Mouse (Mus musculus) stomach, embryonic 14.5 days (tissue): Measurements from ENCODE around the gene Tspoap1. TPM values are rescaled to one million over a fixed set of nuclear protein-coding genes. Genes with fewer than 3 reads are reported as not detected.

Experiments used
- ATAC-seq: fragments of 200-750 bp; cut with Nextera tagmentation; 2 replicates; pipeline ENCODE4 v1.8.0; 2017; ENCODE audit warnings: low read depth, moderate TSS enrichment; ENCODE audit not compliant: insufficient number of reproducible peaks, insufficient read depth, low FRiP score
- H3K27ac ChIP-seq: fragments of 300-500 bp; sonication (generic); 2 replicates; pipeline ENCODE4 v1.5.1; 2014; ENCODE audit warnings: mild to moderate bottlenecking, low read length, moderate library complexity, mixed read lengths
- H3K27me3 ChIP-seq: fragments of 300-500 bp; sonication (generic); 2 replicates; pipeline ENCODE4 v1.6.1; 2014; ENCODE audit warnings: low read length, control low read depth, mixed read lengths; ENCODE audit not compliant: control insufficient read depth, insufficient read depth
- H3K36me3 ChIP-seq: fragments of 300-500 bp; sonication (generic); 2 replicates; pipeline ENCODE4 v1.6.1; 2014; ENCODE audit warnings: mild to moderate bottlenecking, control low read depth, low read length, moderate library complexity, mixed read lengths; ENCODE audit not compliant: control insufficient read depth, insufficient read depth
- H3K4me1 ChIP-seq: fragments of 300-500 bp; sonication (generic); 2 replicates; pipeline ENCODE4 v1.6.1; 2014; ENCODE audit warnings: low read length, control low read depth, mixed read lengths; ENCODE audit not compliant: control insufficient read depth, insufficient read depth
- H3K4me2 ChIP-seq: fragments of 300-500 bp; sonication (generic); replicated peaks from 2 replicates; pipeline ENCODE4 v1.6.1; 2014; ENCODE audit warnings: low read depth, low read length, control low read depth
- H3K4me3 ChIP-seq: fragments of 300-500 bp; sonication (generic); 2 replicates; pipeline ENCODE4 v1.5.1; 2014; ENCODE audit warnings: low read depth, low read length, control low read depth
- H3K9ac ChIP-seq: fragments of 300-500 bp; sonication (generic); replicated peaks from 2 replicates; pipeline ENCODE4 v1.6.1; 2014; ENCODE audit warnings: low read depth, mild to moderate bottlenecking, control low read depth, low read length, moderate library complexity, mixed read lengths
- H3K9me3 ChIP-seq: fragments of 300-500 bp; sonication (generic); 2 replicates; pipeline ENCODE4 v1.6.1; 2016; ENCODE audit warnings: low read depth, low read length, control low read depth; ENCODE audit not compliant: control insufficient read depth
- WGBS: fragments of 180-500 bp; shearing (Covaris S2); extraction: QIAGEN DNeasy Blood & Tissue Kit; methylation state at CpG from one replicate; pipeline ENCODE4 v1.1.7; 2014; 5-methylcytosine and 5-hydroxymethylcytosine counted together
- polyA plus RNA-seq: library from polyadenylated mRNA; unstranded; fragments of >200 nt; fragmentation: Nextera tagmentation; extraction: Ambion mirVana; gene quantifications from 2 replicates; pipeline ENCODE4 v1.2.1, GENCODE M21; 2014

The Tspoap1 gene
- polyA plus RNA-seq, 1 experiment from 2014 or later: 3.1 TPM

DNA sequence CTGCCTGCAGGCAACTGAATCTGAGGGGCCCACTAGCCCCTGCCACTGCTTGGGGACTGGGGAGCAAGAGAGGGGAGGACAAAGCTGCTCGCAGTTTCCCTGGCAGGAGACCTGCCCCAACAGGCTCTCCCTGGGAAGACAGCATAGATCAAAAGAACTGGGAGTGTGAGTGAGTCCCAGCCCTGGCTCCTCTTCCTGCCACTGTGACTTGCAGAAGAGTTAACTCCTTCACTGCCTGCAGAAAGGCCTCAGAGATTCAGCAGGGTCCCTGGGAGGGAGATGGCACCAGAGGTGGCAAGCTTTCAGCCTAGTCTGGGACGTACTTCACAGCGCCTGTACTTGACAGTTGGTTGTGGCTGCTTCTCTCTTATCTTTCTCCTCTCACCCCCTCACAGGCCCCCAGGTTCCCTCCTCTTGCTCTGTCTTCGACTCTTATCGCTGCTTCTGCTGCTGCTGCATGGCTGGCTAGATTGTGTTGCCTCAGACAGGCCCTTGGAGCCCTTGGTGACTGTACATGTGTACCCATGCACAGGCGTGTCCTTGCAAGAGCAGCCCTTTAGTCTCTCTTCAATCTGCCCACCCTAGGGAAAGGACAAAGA lies 34.3 kb upstream of the Tspoap1 start:
- Histone ChIP-seq H3K27ac (peak overlapping the region; percentile 64), H3K9ac (no peak overlapping the region), H3K36me3 (no peaks in the 10 kb centered on the region), H3K9me3 (no peaks in the 10 kb centered on the region), H3K4me1 (peaks cover 15% of the 10 kb centered on the region), H3K4me2 (peak overlapping the region; percentile 20; the same call in 1 of the 2 replicates), H3K4me3 (no peak overlapping the region), H3K27me3 (no peaks in the 10 kb centered on the region)
- peak; percentile 79; the same call in 1 of the 2 replicates for ATAC-seq
- WGBS: 17% methylated on average over 6 of the region's 6 CpGs

DNA sequence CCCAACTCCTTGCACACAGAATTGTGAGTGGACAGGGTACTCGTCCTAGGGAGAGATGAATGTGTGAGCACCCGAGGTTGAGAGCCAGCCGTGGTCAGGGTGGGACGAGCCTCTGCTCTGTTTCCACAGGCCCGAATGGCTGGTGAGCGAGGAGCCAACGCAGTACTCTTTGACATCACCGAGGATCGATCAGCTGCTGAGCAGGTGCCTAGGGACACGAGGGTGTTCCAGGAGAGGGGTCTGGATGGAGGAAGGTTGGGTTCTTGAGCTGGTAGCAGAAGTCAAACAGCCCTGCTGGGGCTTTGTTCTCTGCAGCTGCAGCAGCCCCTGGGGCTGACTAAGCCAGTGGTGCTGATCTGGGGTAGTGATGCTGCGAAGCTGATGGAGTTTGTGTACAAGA lies 33.3 kb upstream of the Tspoap1 start:
- H3K4me3 ChIP-seq: no peak overlapping the region
- peak overlapping the region; percentile 11; the same call in 1 of the 2 replicates for H3K27ac ChIP-seq
- H3K36me3 ChIP-seq: no peaks in the 10 kb centered on the region
- H3K27me3 ChIP-seq: no peaks in the 10 kb centered on the region
- no peak overlapping the region for H3K4me2 ChIP-seq
- peaks cover 14% of the 10 kb centered on the region for H3K4me1 ChIP-seq
- H3K9ac ChIP-seq: no peak overlapping the region
- no peak for ATAC-seq
- no peaks in the 10 kb centered on the region for H3K9me3 ChIP-seq
- WGBS: 56% methylated on average over 11 of the region's 11 CpGs

DNA sequence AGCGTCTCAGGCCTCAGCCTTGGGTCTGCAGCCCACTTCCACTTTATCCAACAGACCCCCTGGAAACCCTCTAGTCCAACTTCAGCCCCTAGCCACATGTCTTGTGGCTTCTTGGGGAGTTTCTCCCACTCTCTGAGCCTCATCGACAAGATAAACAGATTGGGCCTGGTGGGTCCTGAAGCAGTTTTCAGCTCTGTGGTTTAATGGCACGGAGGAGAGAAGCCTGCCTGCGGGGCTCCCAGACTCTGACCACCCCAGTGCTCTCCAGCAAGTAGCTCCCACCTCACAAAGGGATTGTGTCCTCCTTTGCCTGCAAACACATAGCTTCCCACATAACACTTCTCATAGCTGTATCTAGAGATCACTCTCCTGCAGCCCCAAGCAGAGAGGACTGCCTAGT lies 32.9 kb upstream of the Tspoap1 start:
- ATAC-seq: no peak
- Histone ChIP-seq H3K9ac (no peak overlapping the region), H3K27ac (no peak overlapping the region), H3K27me3 (no peaks in the 10 kb centered on the region), H3K9me3 (no peaks in the 10 kb centered on the region), H3K36me3 (no peaks in the 10 kb centered on the region), H3K4me2 (no peak overlapping the region), H3K4me1 (peaks cover 14% of the 10 kb centered on the region), H3K4me3 (no peak overlapping the region)
- 69% methylated on average over 4 of the region's 4 CpGs for WGBS

- ATAC-seq: no peak
- WGBS: 49% methylated on average over 18 of the region's 18 CpGs
These were observed 31.3 kb upstream of the Tspoap1 start for GRCm38 (mm10) chr11:87728850-87729592.

DNA sequence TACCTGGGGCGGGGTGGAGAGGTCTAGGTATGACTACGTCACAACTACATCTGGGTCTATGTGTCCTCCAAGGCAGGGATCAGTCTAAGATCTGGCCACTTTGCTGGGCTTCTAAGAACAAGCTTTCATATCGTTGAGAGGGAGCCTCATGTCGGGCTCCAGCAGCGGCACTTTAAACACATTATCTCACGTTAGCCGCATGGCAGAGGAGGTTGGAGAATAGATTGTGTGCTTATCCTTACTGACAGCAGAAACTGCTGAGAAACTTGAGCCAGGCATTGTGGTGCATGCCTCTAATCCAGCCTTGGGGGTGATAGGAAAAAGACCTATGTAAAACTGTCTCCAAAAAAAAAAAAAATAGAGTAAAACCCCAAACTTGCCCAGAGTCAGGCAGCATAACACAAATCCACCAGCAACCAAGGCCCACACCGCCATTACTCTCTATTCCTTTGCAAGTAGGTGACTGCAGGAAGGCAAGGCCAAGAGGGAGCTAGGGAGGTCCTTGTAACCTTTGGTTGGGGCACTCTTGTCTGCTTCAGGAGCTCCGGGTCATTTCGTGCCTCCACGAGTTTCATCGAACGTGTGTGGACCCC lies 30.7 kb upstream of the Tspoap1 start:
- Histone ChIP-seq H3K27ac (no peak overlapping the region), H3K4me2 (no peak overlapping the region), H3K4me1 (peaks cover 13% of the 10 kb centered on the region), H3K36me3 (no peaks in the 10 kb centered on the region), H3K9me3 (no peaks in the 10 kb centered on the region), H3K4me3 (no peak overlapping the region), H3K27me3 (no peaks in the 10 kb centered on the region), H3K9ac (no peak overlapping the region)
- WGBS: 78% methylated on average over 13 of the region's 13 CpGs
- no peak; the same call in 1 of the 2 replicates for ATAC-seq

More at GRCm38 (mm10) chr11:87728850-87729592, 31.3 kb upstream of the Tspoap1 start:
- Histone ChIP-seq H3K4me2 (no peak overlapping the region), H3K9ac (no peak overlapping the region), H3K27me3 (no peaks in the 10 kb centered on the region), H3K36me3 (no peaks in the 10 kb centered on the region), H3K4me1 (peaks cover 14% of the 10 kb centered on the region), H3K4me3 (no peak overlapping the region), H3K27ac (no peak overlapping the region), H3K9me3 (no peaks in the 10 kb centered on the region)

DNA sequence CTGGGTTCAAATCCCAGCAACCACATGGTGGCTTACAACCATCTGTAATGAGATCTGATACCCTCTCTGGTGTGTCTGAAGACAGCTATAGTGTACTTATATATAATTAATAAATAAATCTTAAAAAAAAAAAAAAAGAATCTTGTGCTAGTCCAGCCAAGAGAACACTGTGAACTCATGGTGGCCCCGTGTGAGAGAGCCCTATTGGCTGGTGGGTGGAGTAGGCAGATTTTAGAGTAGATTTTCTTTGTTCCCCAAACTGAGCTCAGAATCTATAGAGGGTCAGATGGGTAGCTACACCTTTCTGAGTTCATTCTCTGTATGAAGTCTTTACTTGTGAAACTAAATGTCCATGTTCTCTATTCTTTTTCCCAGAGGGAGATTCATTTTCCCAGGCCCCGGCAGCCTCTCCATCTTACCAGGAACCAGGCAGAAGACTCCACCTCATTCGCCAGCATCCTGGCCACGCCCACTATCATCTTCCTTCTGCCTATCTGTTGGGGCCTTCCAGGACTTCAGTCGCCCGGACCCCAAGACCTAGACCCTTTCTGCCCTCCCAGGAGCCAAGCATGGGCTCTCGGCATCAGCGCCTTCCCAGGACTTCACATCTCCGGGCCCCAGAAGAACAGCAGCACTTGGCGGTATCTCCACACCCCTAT lies 29.6 kb upstream of the Tspoap1 start:
- 67% methylated on average over 10 of the region's 10 CpGs for WGBS
- Histone ChIP-seq H3K9me3 (no peaks in the 10 kb centered on the region), H3K4me3 (no peak overlapping the region), H3K4me1 (peaks cover 9% of the 10 kb centered on the region), H3K27me3 (no peaks in the 10 kb centered on the region), H3K9ac (no peak overlapping the region), H3K36me3 (no peaks in the 10 kb centered on the region), H3K4me2 (no peak overlapping the region), H3K27ac (no peak overlapping the region)
- ATAC-seq: no peak

GRCm38 (mm10) chr11:87734346-87734745 lies 26.0 kb upstream of the Tspoap1 start:
- Histone ChIP-seq H3K4me1 (peaks cover 6% of the 10 kb centered on the region; the same call in 1 of the 2 replicates), H3K27ac (no peak overlapping the region), H3K36me3 (peaks cover under 1% of the 10 kb centered on the region), H3K9ac (no peak overlapping the region), H3K4me3 (no peak overlapping the region), H3K4me2 (peak overlapping the region; percentile 19; the same call in 1 of the 2 replicates), H3K9me3 (no peaks in the 10 kb centered on the region), H3K27me3 (no peaks in the 10 kb centered on the region)
- no peak for ATAC-seq
- WGBS: 51% methylated on average over 5 of the region's 5 CpGs

DNA sequence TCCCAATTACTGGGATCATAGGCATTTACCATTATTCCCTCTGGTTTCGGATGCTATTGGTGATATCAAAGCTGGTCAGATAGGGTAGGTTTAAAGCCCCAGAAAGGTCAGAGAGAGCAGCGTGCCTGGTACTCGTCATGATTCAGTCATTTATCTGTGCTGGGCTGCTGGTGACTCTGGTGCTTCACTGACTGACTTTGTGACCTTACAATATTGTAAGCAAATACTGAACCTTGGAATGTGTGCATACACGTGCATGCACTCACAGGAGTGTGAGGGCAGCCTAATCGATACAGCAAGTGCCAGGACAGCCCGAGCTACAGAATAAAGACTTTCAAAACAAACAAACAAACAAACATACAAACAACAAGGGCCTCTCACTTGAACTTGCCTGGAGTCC lies 24.6 kb upstream of the Tspoap1 start:
- H3K9me3 ChIP-seq: no peaks in the 10 kb centered on the region
- ATAC-seq: no peak
- H3K4me3 ChIP-seq: no peak overlapping the region
- H3K4me2 ChIP-seq: no peak overlapping the region
- no peaks in the 10 kb centered on the region for H3K27me3 ChIP-seq
- H3K36me3 ChIP-seq: peaks cover 10% of the 10 kb centered on the region
- H3K27ac ChIP-seq: no peak overlapping the region
- 59% methylated on average over 6 of the region's 6 CpGs for WGBS
- H3K4me1 ChIP-seq: peaks cover 6% of the 10 kb centered on the region; the same call in 1 of the 2 replicates
- H3K9ac ChIP-seq: no peak overlapping the region
